8 mouse cellular contexts compared by ENCODE assay signal in genomic region chr11:97350035-97350434, GRCm38 (mm10). TPM values are rescaled to one million over a fixed set of nuclear protein-coding genes. Genes with fewer than 3 reads are reported as not detected.
A peak's percentile ranks its signal among the peaks of the same experiment; 100 is the strongest.
DNase-seq lines count a peak whose midpoint lies in the region; ATAC-seq lines count a peak whose summit lies in the region.

No protein-coding gene starts in this region.

- peak; percentile 59 for DNase-seq in liver
- no peak for DNase-seq in liver, embryonic 11.5 days (ENCODE audit: low spot score)
- peak; percentile 85 for DNase-seq in forebrain, embryonic 11.5 days (ENCODE audit: low spot score)
- DNase-seq in hindbrain, embryonic 10.5 days (ENCODE audit: low spot score) = peak; percentile 57
- DNase-seq in layer of hippocampus, adult 8-10 months (ENCODE audit: low spot score in 2 of 2) = peak; percentile 65 to 68
- peak; percentile 79 for DNase-seq in ovary, postnatal 36 days (ENCODE audit: low spot score)

- WGBS in liver, embryonic 11.5 days = 38% methylated on average over 2 of the region's 2 CpGs
- 18% methylated on average over 2 of the region's 2 CpGs for WGBS in forebrain, embryonic 11.5 days
- 18% methylated on average over 2 of the region's 2 CpGs for WGBS in hindbrain, embryonic 10.5 days
- WGBS in lung, embryonic 15.5 days = 13% methylated on average over 2 of the region's 2 CpGs

- H3K27ac ChIP-seq in liver, embryonic 11.5 days (ENCODE audit: low read depth, low read length) = no peak overlapping the region
- H3K27ac ChIP-seq in forebrain, embryonic 11.5 days (ENCODE audit: low read depth, low read length) = no peak overlapping the region; the same call in 1 of the 2 replicates
- peak overlapping the region; percentile 41; the same call in 1 of the 2 replicates for H3K27ac ChIP-seq in hindbrain, embryonic 10.5 days
- H3K27ac ChIP-seq in lung, embryonic 15.5 days = peak overlapping the region; percentile 71

- H3K4me2 ChIP-seq in liver, embryonic 11.5 days = no peak overlapping the region
- 0 out of 2 replicates have a peak overlapping the region, but pooled peaks have one; percentile 24 for H3K4me2 ChIP-seq in forebrain, embryonic 11.5 days (ENCODE audit: low read depth, low read length, severe bottlenecking)
- H3K4me2 ChIP-seq in lung, embryonic 15.5 days = no peak overlapping the region; the same call in 1 of the 2 replicates

- no peaks in the 10 kb centered on the region for H3K36me3 ChIP-seq in liver, embryonic 11.5 days (ENCODE audit: control insufficient read depth, insufficient read depth, low read length)
- no peaks in the 10 kb centered on the region for H3K36me3 ChIP-seq in forebrain, embryonic 11.5 days (ENCODE audit: control insufficient read depth, insufficient read depth, low read length)
- no peaks in the 10 kb centered on the region for H3K36me3 ChIP-seq in hindbrain, embryonic 10.5 days
- no peaks in the 10 kb centered on the region for H3K36me3 ChIP-seq in lung, embryonic 15.5 days

- no peaks in the 10 kb centered on the region; the same call in 1 of the 2 replicates for H3K4me1 ChIP-seq in liver, embryonic 11.5 days (replicated peaks; ENCODE audit: control insufficient read depth, insufficient read depth, low read length)
- H3K4me1 ChIP-seq in forebrain, embryonic 11.5 days (replicated peaks; ENCODE audit: control insufficient read depth, insufficient read depth, low read length) = peaks cover 3% of the 10 kb centered on the region; the same call in 1 of the 2 replicates
- peaks cover 37% of the 10 kb centered on the region for H3K4me1 ChIP-seq in hindbrain, embryonic 10.5 days (replicated peaks)
- H3K4me1 ChIP-seq in lung, embryonic 15.5 days = peaks cover 8% of the 10 kb centered on the region

- no peak overlapping the region for H3K4me3 ChIP-seq in liver, embryonic 11.5 days (ENCODE audit: low read depth, low read length)
- no peak overlapping the region for H3K4me3 ChIP-seq in forebrain, embryonic 11.5 days (ENCODE audit: low read depth, low read length)
- 0 out of 2 replicates have a peak overlapping the region, but pooled peaks have one; percentile 3 for H3K4me3 ChIP-seq in hindbrain, embryonic 10.5 days
- no peak overlapping the region for H3K4me3 ChIP-seq in lung, embryonic 15.5 days

- peaks cover 5% of the 10 kb centered on the region; the same call in 1 of the 2 replicates for H3K27me3 ChIP-seq in liver, embryonic 11.5 days (replicated peaks; ENCODE audit: control insufficient read depth, insufficient read depth, low read length)
- H3K27me3 ChIP-seq in forebrain, embryonic 11.5 days (ENCODE audit: control insufficient read depth, insufficient read depth, low read length) = no peaks in the 10 kb centered on the region
- no peaks in the 10 kb centered on the region; the same call in 1 of the 2 replicates for H3K27me3 ChIP-seq in hindbrain, embryonic 10.5 days (ENCODE audit: insufficient read depth, poor library complexity, severe bottlenecking)
- H3K27me3 ChIP-seq in lung, embryonic 15.5 days = no peaks in the 10 kb centered on the region

- no peak overlapping the region for H3K9ac ChIP-seq in liver, embryonic 11.5 days (ENCODE audit: low read depth, low read length)
- H3K9ac ChIP-seq in forebrain, embryonic 11.5 days (ENCODE audit: low read length) = no peak overlapping the region
- no peak overlapping the region for H3K9ac ChIP-seq in lung, embryonic 15.5 days

- H3K9me3 ChIP-seq in liver, embryonic 11.5 days (ENCODE audit: control insufficient read depth, low read length) = no peaks in the 10 kb centered on the region
- no peaks in the 10 kb centered on the region for H3K9me3 ChIP-seq in forebrain, embryonic 11.5 days (ENCODE audit: control insufficient read depth, low read length)
- no peaks in the 10 kb centered on the region for H3K9me3 ChIP-seq in hindbrain, embryonic 10.5 days
- H3K9me3 ChIP-seq in lung, embryonic 15.5 days = no peaks in the 10 kb centered on the region

- no peak for ATAC-seq in liver, embryonic 11.5 days (replicated peaks; ENCODE audit: low FRiP score)
- no peak; the same call in 1 of the 2 replicates for ATAC-seq in forebrain, embryonic 11.5 days (replicated peaks; ENCODE audit: low FRiP score)
- peak; percentile 71 for ATAC-seq in lung, embryonic 15.5 days (ENCODE audit: borderline replicate concordance, extremely low read depth, low FRiP score, low TSS enrichment)
- no peak for ATAC-seq in monocyte, adult 5-6 weeks (replicated peaks; ENCODE audit: insufficient number of reproducible peaks, low FRiP score, low TSS enrichment, poor library complexity, severe bottlenecking)

RNA-seq across cellular contexts. Expression of gene Gpr179, which starts 1.8 kb away (rescaled TPM):
- polyA plus RNA-seq in liver, embryonic 11.5 days (2014; fragmentation: Nextera tagmentation; extraction: Ambion mirVana) = 0.03 TPM in 2 replicates
- 0.03 TPM in 2 replicates for polyA plus RNA-seq in forebrain, embryonic 11.5 days (2014; fragmentation: Nextera tagmentation; extraction: Ambion mirVana)
- 0.07 and 0.09 TPM in 2 replicates for polyA plus RNA-seq in hindbrain, embryonic 10.5 days (2016; fragmentation: Nextera tagmentation; extraction: Ambion mirVana)
- under 1 TPM; 0.14 to 0.59 (median 0.34) TPM for total RNA-seq in layer of hippocampus, adult 8-10 months (2022)
- 0.07 and 0.16 TPM in 2 replicates for polyA plus RNA-seq in lung, embryonic 15.5 days (2015; fragmentation: Nextera tagmentation; extraction: Ambion mirVana)
- total RNA-seq in monocyte, adult 5-6 weeks (2017) = 0.29 to 0.39 TPM in 2 of 3 replicates, not detected in the other

RNA-seq across cellular contexts. Expression of gene Socs7, which starts 12.3 kb away (rescaled TPM):
- 2.2 and 2.4 TPM in 2 replicates for polyA plus RNA-seq in liver, embryonic 11.5 days (2014; fragmentation: Nextera tagmentation; extraction: Ambion mirVana)
- polyA plus RNA-seq in forebrain, embryonic 11.5 days (2014; fragmentation: Nextera tagmentation; extraction: Ambion mirVana) = 4.3 and 4.5 TPM in 2 replicates
- 3.9 and 4.6 TPM in 2 replicates for polyA plus RNA-seq in hindbrain, embryonic 10.5 days (2016; fragmentation: Nextera tagmentation; extraction: Ambion mirVana)
- 10 to 100 TPM; 71.5 to 89.3 (median 79.6) TPM for total RNA-seq in layer of hippocampus, adult 8-10 months (2022)
- 3.4 and 3.6 TPM in 2 replicates for polyA plus RNA-seq in lung, embryonic 15.5 days (2015; fragmentation: Nextera tagmentation; extraction: Ambion mirVana)
- total RNA-seq in monocyte, adult 5-6 weeks (2017) = 16.8 to 18.8 TPM (median 18.0 TPM) in 3 replicates

RNA-seq across cellular contexts. Expression of gene Mrpl45, which starts 34.5 kb away (rescaled TPM):
- 62.4 and 63.2 TPM in 2 replicates for polyA plus RNA-seq in liver, embryonic 11.5 days (2014; fragmentation: Nextera tagmentation; extraction: Ambion mirVana)
- 55.9 and 59.9 TPM in 2 replicates for polyA plus RNA-seq in forebrain, embryonic 11.5 days (2014; fragmentation: Nextera tagmentation; extraction: Ambion mirVana)
- 50.8 and 63.5 TPM in 2 replicates for polyA plus RNA-seq in hindbrain, embryonic 10.5 days (2016; fragmentation: Nextera tagmentation; extraction: Ambion mirVana)
- 10 to 100 TPM; 23.1 to 32.2 (median 27.4) TPM for total RNA-seq in layer of hippocampus, adult 8-10 months (2022)
- 44.6 and 47.9 TPM in 2 replicates for polyA plus RNA-seq in lung, embryonic 15.5 days (2015; fragmentation: Nextera tagmentation; extraction: Ambion mirVana)
- 7.5 to 14.9 TPM (median 11.4 TPM) in 3 replicates for total RNA-seq in monocyte, adult 5-6 weeks (2017)

Comparison
In these comparisons a context has a peak if more than half of its experiments do, and no peak if none do; other contexts are left out.
1. H3K27ac ChIP-seq: peak in hindbrain, embryonic 10.5 days (single experiment) and lung, embryonic 15.5 days (single experiment); none in liver, embryonic 11.5 days (single experiment) and forebrain, embryonic 11.5 days (single experiment).